8 mouse cellular contexts compared by ENCODE assay signal in the genomic region with DNA sequence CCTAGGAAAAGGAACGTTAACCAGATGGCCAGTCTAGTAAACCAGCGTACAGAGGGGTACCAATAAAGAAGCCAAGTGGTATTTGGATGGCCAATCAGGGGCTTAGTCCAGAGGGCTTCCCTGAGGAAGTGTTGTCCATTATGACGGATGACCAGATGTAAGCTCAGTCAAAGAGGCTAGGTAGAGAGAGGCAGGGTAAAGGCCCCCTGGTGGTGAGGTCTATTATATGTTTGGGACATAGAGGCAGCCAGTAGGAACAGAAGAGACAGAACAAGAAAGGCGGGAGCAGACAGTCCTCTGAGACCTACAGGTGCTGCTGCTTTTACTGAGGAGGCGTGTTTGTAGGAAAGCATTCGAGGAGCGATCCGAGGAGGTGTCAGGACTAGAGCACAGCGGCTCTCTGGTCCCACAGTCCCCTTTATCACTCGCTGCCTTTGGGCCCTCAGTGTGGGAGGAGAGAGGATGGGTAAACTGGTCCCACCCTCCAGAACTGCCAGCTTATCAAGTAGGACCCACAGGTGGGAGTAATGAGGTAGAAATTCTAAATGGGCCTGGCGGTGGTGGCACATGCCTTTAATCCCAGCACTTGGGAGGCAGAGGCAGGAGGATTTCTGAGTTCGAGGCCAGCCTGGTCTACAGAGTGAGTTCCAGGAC. TPM values are rescaled to one million over a fixed set of nuclear protein-coding genes. Genes with fewer than 3 reads are reported as not detected.
DNase-seq lines count a peak whose midpoint lies in the region; ATAC-seq lines count a peak whose summit lies in the region.

No protein-coding gene starts in this region.

- peak; percentile 69 for ATAC-seq in granulocyte monocyte progenitor cell, adult 5-6 weeks (replicated peaks; ENCODE audit: poor library complexity, severe bottlenecking)
- no peak for ATAC-seq in midbrain, embryonic 14.5 days (ENCODE audit: low FRiP score, low TSS enrichment)

- no peak overlapping the region for H3K27ac ChIP-seq in midbrain, embryonic 14.5 days (replicated peaks; ENCODE audit: low read depth, low read length)

- DNase-seq in adrenal gland, adult (ENCODE audit: inconsistent age in 2 of 2, low spot score in 1 of 2), result peak; percentile 68 to 91
- no peak for DNase-seq in adrenal gland, postnatal 4 days (ENCODE audit: low spot score in 2 of 2)
- DNase-seq in B cell, adult 2 months, result peak; percentile 59 to 70
- DNase-seq in brain, adult 2 months (ENCODE audit: low read depth, low spot score), result peak; percentile 57
- DNase-seq in kidney, postnatal 4 days, result peak; percentile 56 to 73
- peak; percentile 52 for DNase-seq in midbrain, embryonic 14.5 days
- DNase-seq in right cerebral cortex, adult 2 months (ENCODE audit: low spot score in 2 of 2), result no peak

- H3K9me3 ChIP-seq in midbrain, embryonic 14.5 days (ENCODE audit: control insufficient read depth, low read length), result no peaks in the 10 kb centered on the region

- no peaks in the 10 kb centered on the region for H3K36me3 ChIP-seq in midbrain, embryonic 14.5 days (ENCODE audit: control insufficient read depth, insufficient read depth, low read length)

- no peak overlapping the region for H3K4me3 ChIP-seq in midbrain, embryonic 14.5 days (replicated peaks; ENCODE audit: low read depth, low read length)

- no peak overlapping the region for H3K9ac ChIP-seq in midbrain, embryonic 14.5 days (replicated peaks; ENCODE audit: low read length)

- peaks cover 5% of the 10 kb centered on the region; the same call in 1 of the 2 replicates for H3K4me1 ChIP-seq in midbrain, embryonic 14.5 days (ENCODE audit: control insufficient read depth, insufficient read depth, low read length)

- WGBS in midbrain, embryonic 14.5 days, result 64% methylated on average over 12 of the region's 12 CpGs

- no peaks in the 10 kb centered on the region for H3K27me3 ChIP-seq in midbrain, embryonic 14.5 days (ENCODE audit: control insufficient read depth, insufficient read depth, low read length)

- H3K4me2 ChIP-seq in midbrain, embryonic 14.5 days (ENCODE audit: low read length), result no peak overlapping the region

RNA-seq across cellular contexts. Expression of a gene that starts 13.8 kb away (rescaled TPM):
- 1 to 10 TPM; 4.2 to 4.9 TPM for total RNA-seq in adrenal gland, postnatal 4 days (2021)
- 6.8 and 13.0 TPM in 2 replicates for total RNA-seq in granulocyte monocyte progenitor cell, adult 5-6 weeks (2014; fragmentation: Nextera tagmentation)
- total RNA-seq in granulocyte monocyte progenitor cell, adult 5-6 weeks (2017), result 6.0 TPM in 1 of 2 replicates, not detected in the other
- polyA plus RNA-seq in midbrain, embryonic 14.5 days (2014; fragmentation: Nextera tagmentation; extraction: Ambion mirVana), result 5.4 and 5.6 TPM in 2 replicates

RNA-seq across cellular contexts. Expression of a gene that starts 31.7 kb away (rescaled TPM):
- total RNA-seq in adrenal gland, postnatal 4 days (2021), result 100 to 1,000 TPM; 103 to 129 TPM
- total RNA-seq in granulocyte monocyte progenitor cell, adult 5-6 weeks (2014; fragmentation: Nextera tagmentation), result 5.5 and 7.6 TPM in 2 replicates
- 5.0 and 6.6 TPM in 2 replicates for total RNA-seq in granulocyte monocyte progenitor cell, adult 5-6 weeks (2017)
- polyA plus RNA-seq in midbrain, embryonic 14.5 days (2014; fragmentation: Nextera tagmentation; extraction: Ambion mirVana), result 33.5 and 38.8 TPM in 2 replicates

Comparison
In these comparisons a context has a peak if more than half of its experiments do, and no peak if none do; other contexts are left out.
1. DNase-seq: peak in adrenal gland, adult (2 of 2), B cell, adult 2 months (2 of 2), brain, adult 2 months (single experiment), kidney, postnatal 4 days (2 of 2) and midbrain, embryonic 14.5 days (single experiment); none in adrenal gland, postnatal 4 days (0 of 2) and right cerebral cortex, adult 2 months (0 of 2).
2. RNA of a gene that starts 31.7 kb away (total RNA-seq): 103 to 129 TPM in adrenal gland, postnatal 4 days; 5.0 to 7.6 TPM in granulocyte monocyte progenitor cell, adult 5-6 weeks; every median in the first group is over 10 times any median in the second.